Mouse (Mus musculus): ENCODE data around the gene Sirt6.

GRCm38 (mm10) chr10:81591846-81592245 is 35.8 kb downstream of the Sirt6 start:
- no peak for TF ChIP-seq CTCF (IDR thresholded peaks at IDR 0.05; ENCODE audit: low read depth)
- no peak for TF ChIP-seq EP300 (IDR thresholded peaks at IDR 0.05; ENCODE audit: low read depth)

Data from heart, postnatal 0 days (tissue).